Mouse (Mus musculus) megakaryocyte-erythroid progenitor cell, adult 5-6 weeks (primary cell): ENCODE measurements at regions not wholly inside any gene's neighbourhood (a gene's known extent, or its start where the extent isn't known, plus 50 kb on each side); places are given as distances from the start of the nearest gene placed in this dataset.

Experiments
- ATAC-seq: replicated peaks from 2 replicates; pipeline ENCODE4 v1.8.0; 2016; ENCODE audit warnings: mild to moderate bottlenecking, inconsistent platforms; ENCODE audit not compliant: severe bottlenecking, poor library complexity, low FRiP score, low TSS enrichment

- ATAC-seq = no peak
Measured at GRCm38 (mm10) chr13:99782883-99783721, 117.8 kb downstream of the Cartpt start.

GRCm38 (mm10) chr13:99781616-99782015 lies 119.3 kb downstream of the Cartpt start:
- ATAC-seq = no peak

- ATAC-seq = no peak
Measured at GRCm38 (mm10) chr13:99780751-99781460, 120.0 kb downstream of the Cartpt start.

- no peak for ATAC-seq
Measured at GRCm38 (mm10) chr13:99778747-99779146, 122.1 kb downstream of the Cartpt start.

GRCm38 (mm10) chr13:99777736-99778135 lies 123.2 kb downstream of the Cartpt start:
- ATAC-seq = no peak

GRCm38 (mm10) chr13:99765965-99766364 lies 134.9 kb downstream of the Cartpt start:
- ATAC-seq = no peak

GRCm38 (mm10) chr13:99764764-99765163 lies 136.1 kb downstream of the Cartpt start:
- ATAC-seq = no peak

- ATAC-seq = no peak
Measured at GRCm38 (mm10) chr13:99764097-99764714, 136.7 kb downstream of the Cartpt start.

- ATAC-seq = 0 out of 2 replicates have a peak, but pooled peaks have one; percentile 14
Measured at GRCm38 (mm10) chr13:99761843-99762242, 139.0 kb downstream of the Cartpt start.

- peak; percentile 50; the same call in 1 of the 2 replicates for ATAC-seq
Measured at GRCm38 (mm10) chr13:99761423-99761822, 139.5 kb downstream of the Cartpt start.

GRCm38 (mm10) chr13:99760646-99761045 lies 140.2 kb downstream of the Cartpt start:
- no peak for ATAC-seq

- no peak for ATAC-seq
Measured at GRCm38 (mm10) chr13:99759256-99760044, 141.4 kb downstream of the Cartpt start.

- ATAC-seq = peak; percentile 42
Measured at GRCm38 (mm10) chr13:99754701-99755100, 146.2 kb downstream of the Cartpt start.

- peak; percentile 100 for ATAC-seq
Measured at GRCm38 (mm10) chr13:99754251-99754652, 146.6 kb downstream of the Cartpt start.

- ATAC-seq = no peak
Measured at GRCm38 (mm10) chr13:99753526-99753925, 147.4 kb downstream of the Cartpt start.

- no peak for ATAC-seq
Measured at GRCm38 (mm10) chr13:99750729-99751128, 150.2 kb downstream of the Cartpt start.

GRCm38 (mm10) chr13:99749342-99749741 lies 151.5 kb downstream of the Cartpt start:
- ATAC-seq = no peak

- peak; percentile 58; the same call in 1 of the 2 replicates for ATAC-seq
Measured at GRCm38 (mm10) chr13:99748128-99748527, 152.8 kb downstream of the Cartpt start.

GRCm38 (mm10) chr13:99745526-99745925 lies 155.4 kb downstream of the Cartpt start:
- ATAC-seq = no peak

GRCm38 (mm10) chr13:99744790-99745120 lies 156.1 kb downstream of the Cartpt start:
- no peak for ATAC-seq
